Mouse (Mus musculus) embryonic facial prominence, embryonic 14.5 days (tissue): ENCODE measurements around the gene Frrs1. TPM values are rescaled to one million over a fixed set of nuclear protein-coding genes. Genes with fewer than 3 reads are reported as not detected.

Source experiments
- ATAC-seq: fragments of 200-750 bp; cut with Nextera tagmentation; 2 replicates; pipeline ENCODE4 v1.8.0; 2017; ENCODE audit warnings: low read depth, moderate number of reproducible peaks, moderate TSS enrichment
- DNase-seq: peaks from one replicate; pipeline ENCODE4 v3.0.0-alpha.2; 2015; ENCODE audit warnings: low spot score
- H3K27ac ChIP-seq: fragments of 300-500 bp; sonication (generic); replicated peaks from 2 replicates; pipeline ENCODE4 v1.5.1; 2014; ENCODE audit warnings: low read depth, mild to moderate bottlenecking, low read length, moderate library complexity
- H3K27me3 ChIP-seq: fragments of 300-500 bp; sonication (generic); replicated peaks from 2 replicates; pipeline ENCODE4 v1.6.1; 2014; ENCODE audit warnings: low read length; ENCODE audit not compliant: control insufficient read depth, insufficient read depth
- H3K36me3 ChIP-seq: fragments of 300-500 bp; sonication (generic); 2 replicates; pipeline ENCODE4 v1.6.1; 2014; ENCODE audit warnings: low read length, mixed read lengths; ENCODE audit not compliant: control insufficient read depth, insufficient read depth
- H3K4me1 ChIP-seq: fragments of 300-500 bp; sonication (generic); 2 replicates; pipeline ENCODE4 v1.6.1; 2014; ENCODE audit warnings: antibody characterized with exemption, low read length; ENCODE audit not compliant: control insufficient read depth, insufficient read depth
- H3K4me2 ChIP-seq: fragments of 300-500 bp; sonication (generic); 2 replicates; pipeline ENCODE4 v1.6.1; 2014; ENCODE audit warnings: low read depth, mild to moderate bottlenecking, low read length, moderate library complexity, mixed read lengths
- H3K4me3 ChIP-seq: fragments of 300-500 bp; sonication (generic); 2 replicates; pipeline ENCODE4 v1.5.1; 2014; ENCODE audit warnings: low read depth, mild to moderate bottlenecking, low read length
- H3K9ac ChIP-seq: fragments of 300-500 bp; sonication (generic); 2 replicates; pipeline ENCODE4 v1.6.1; 2014; ENCODE audit warnings: low read depth, mild to moderate bottlenecking, low read length, moderate library complexity, mixed read lengths
- H3K9me3 ChIP-seq: fragments of 300-500 bp; sonication (generic); 2 replicates; pipeline ENCODE4 v1.6.1; 2016; ENCODE audit warnings: low read length; ENCODE audit not compliant: control insufficient read depth
- WGBS: fragments of 180-500 bp; shearing (Covaris S2); extraction: QIAGEN DNeasy Blood & Tissue Kit; methylation state at CpG from one replicate; pipeline ENCODE4 v1.1.7; 2014; 5-methylcytosine and 5-hydroxymethylcytosine counted together
- polyA plus RNA-seq: library from polyadenylated mRNA; unstranded; fragments of >200 nt; fragmentation: Nextera tagmentation; extraction: Ambion mirVana; gene quantifications from 2 replicates; pipeline ENCODE4 v1.2.1, GENCODE M21; 2014

Gene Frrs1
- polyA plus RNA-seq, 1 experiment from 2014 or later, result 10.0 TPM

DNA sequence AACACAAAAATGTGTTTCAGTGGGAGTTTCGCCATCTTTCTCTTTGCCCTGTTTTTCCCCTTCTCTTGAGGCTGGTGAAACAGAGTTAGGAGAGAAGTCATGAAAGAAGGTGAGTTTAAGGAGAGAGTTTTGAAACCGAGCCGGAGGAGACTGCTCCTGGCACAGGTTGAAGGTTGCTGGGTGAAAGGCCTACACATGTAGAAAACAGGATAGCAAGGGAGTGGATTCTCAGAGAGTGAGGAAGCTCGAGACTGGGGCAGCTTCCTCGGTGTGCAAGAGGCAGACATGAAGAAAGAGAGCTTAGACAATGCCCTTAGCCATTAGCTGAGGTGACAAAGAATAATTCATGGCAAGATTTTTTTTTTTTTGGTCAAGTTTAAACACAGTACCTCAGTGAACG, 94.1 kb downstream of the Frrs1 start:
- Histone ChIP-seq H3K4me1 (no peaks in the 10 kb centered on the region), H3K27ac (no peak overlapping the region), H3K27me3 (no peaks in the 10 kb centered on the region), H3K9ac (no peak overlapping the region), H3K4me2 (no peak overlapping the region), H3K36me3 (no peaks in the 10 kb centered on the region), H3K9me3 (no peaks in the 10 kb centered on the region), H3K4me3 (no peak overlapping the region)
- 82% methylated on average over 6 of the region's 6 CpGs for WGBS
- DNase-seq, result no peak
- no peak for ATAC-seq

- no peaks in the 10 kb centered on the region for H3K9me3 ChIP-seq
- no peaks in the 10 kb centered on the region for H3K4me1 ChIP-seq
- no peak overlapping the region for H3K9ac ChIP-seq
- no peak overlapping the region for H3K4me3 ChIP-seq
- WGBS, result 58% methylated on average over 6 of the region's 6 CpGs
- DNase-seq, result no peak
- no peak overlapping the region for H3K27ac ChIP-seq
- H3K27me3 ChIP-seq, result no peaks in the 10 kb centered on the region
- no peak for ATAC-seq
- H3K36me3 ChIP-seq, result no peaks in the 10 kb centered on the region
- H3K4me2 ChIP-seq, result no peak overlapping the region
Measured at GRCm38 (mm10) chr3:116955061-116955460, 95.8 kb downstream of the Frrs1 start.

Other genes starting within 250 kb of the Frrs1 start
- 17.5 and 20.1 TPM in 2 replicates for gene Trmt13, start 244.9 kb upstream of the Frrs1 start, polyA plus RNA-seq
- 77.5 and 86.2 TPM in 2 replicates for gene Mfsd14a, start 196.8 kb upstream of the Frrs1 start, polyA plus RNA-seq
- gene Gm43191, start 178.2 kb upstream of the Frrs1 start, polyA plus RNA-seq, result not detected in 2 replicates
- gene Slc35a3, start 146.6 kb upstream of the Frrs1 start, polyA plus RNA-seq, result 9.4 and 9.8 TPM in 2 replicates
- gene Agl, start 51.3 kb upstream of the Frrs1 start, polyA plus RNA-seq, result 35.5 and 48.7 TPM in 2 replicates
- gene 4930455H04Rik, start 108.8 kb downstream of the Frrs1 start, polyA plus RNA-seq, result not detected in 2 replicates
- gene Palmd, start 109.5 kb downstream of the Frrs1 start, polyA plus RNA-seq, result 23.0 and 24.5 TPM in 2 replicates